Mouse (Mus musculus): ENCODE measurements at regions not wholly inside any gene's neighbourhood (a gene's known extent, or its start where the extent isn't known, plus 50 kb on each side); places are given as distances from the start of the nearest gene placed in this dataset.

- DNase-seq = no peak
Observed at GRCm38 (mm10) chr10:8667244-8667643, 148.6 kb upstream of the Ust start.

- DNase-seq = no peak
Observed at GRCm38 (mm10) chr10:8658934-8659294, 140.3 kb upstream of the Ust start.

GRCm38 (mm10) chr10:8658024-8658933 lies 139.7 kb upstream of the Ust start:
- peak; percentile 77 for DNase-seq

GRCm38 (mm10) chr10:8657176-8658023 lies 138.8 kb upstream of the Ust start:
- peak; percentile 19 for DNase-seq

- DNase-seq = no peak
Observed at GRCm38 (mm10) chr10:8653651-8654050, 135.0 kb upstream of the Ust start.

GRCm38 (mm10) chr10:8642266-8642665 lies 123.6 kb upstream of the Ust start:
- DNase-seq = no peak

- no peak for DNase-seq
Observed at GRCm38 (mm10) chr10:8624229-8624911, 105.7 kb upstream of the Ust start.

- peak; percentile 42 for DNase-seq
Observed at GRCm38 (mm10) chr10:8618676-8619075, 100.1 kb upstream of the Ust start.

GRCm38 (mm10) chr10:8615452-8616025 lies 96.9 kb upstream of the Ust start:
- DNase-seq = no peak

GRCm38 (mm10) chr10:8589871-8590533 lies 71.4 kb upstream of the Ust start:
- DNase-seq = no peak

GRCm38 (mm10) chr10:8589106-8589505 lies 70.5 kb upstream of the Ust start:
- no peak for DNase-seq

GRCm38 (mm10) chr10:8584389-8584908 lies 65.8 kb upstream of the Ust start:
- no peak for DNase-seq

- no peak for DNase-seq
Observed at GRCm38 (mm10) chr10:8583552-8584388, 65.1 kb upstream of the Ust start.

- no peak for DNase-seq
Observed at GRCm38 (mm10) chr10:8580298-8580697, 61.7 kb upstream of the Ust start.

- no peak for DNase-seq
Observed at GRCm38 (mm10) chr10:8577642-8578356, 59.2 kb upstream of the Ust start.

Data from adrenal gland, adult 2 months (tissue).